Mouse (Mus musculus): ENCODE measurements around the gene Kcnip1.

Kcnip1 gene

DNA sequence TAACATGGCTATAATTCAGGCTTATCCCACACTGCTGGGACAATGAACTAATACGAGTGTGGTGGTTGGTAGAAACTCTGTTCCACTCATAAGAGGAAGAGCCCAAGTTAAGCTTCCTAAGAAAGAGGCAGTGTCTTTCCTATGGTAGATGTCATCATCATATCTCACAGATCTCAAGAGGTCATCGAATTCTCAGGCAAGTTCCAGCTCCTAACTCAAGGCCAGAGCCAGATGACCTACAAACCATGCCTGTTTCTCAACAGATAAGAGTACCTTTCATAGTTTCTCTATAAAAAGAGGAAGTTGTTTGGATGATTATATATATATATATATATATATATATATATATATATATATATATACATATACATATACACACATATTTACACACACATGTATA, 6.4 kb downstream of the Kcnip1 start:
- DNase-seq (ENCODE audit: low read depth, low spot score) = no peak

DNA sequence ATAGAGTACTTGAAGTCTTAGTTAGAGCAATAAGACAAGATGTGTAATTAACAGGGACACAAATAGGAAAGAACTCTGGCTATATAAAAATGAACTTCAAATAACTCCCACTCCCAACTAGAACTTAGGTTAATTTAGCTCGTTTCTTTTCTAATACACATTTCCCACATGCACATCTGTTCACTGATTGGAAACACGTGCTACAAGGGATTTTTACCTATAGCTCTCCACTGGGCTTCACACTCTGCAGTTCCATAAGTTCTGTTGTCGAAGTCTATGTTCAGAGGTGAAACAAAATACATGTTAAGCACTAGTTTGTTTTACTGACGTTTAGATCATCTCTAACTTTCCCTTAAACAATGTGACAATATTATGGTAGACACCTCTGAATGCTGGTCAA, 12.8 kb downstream of the Kcnip1 start:
- no peak for DNase-seq (ENCODE audit: low read depth, low spot score)

DNA sequence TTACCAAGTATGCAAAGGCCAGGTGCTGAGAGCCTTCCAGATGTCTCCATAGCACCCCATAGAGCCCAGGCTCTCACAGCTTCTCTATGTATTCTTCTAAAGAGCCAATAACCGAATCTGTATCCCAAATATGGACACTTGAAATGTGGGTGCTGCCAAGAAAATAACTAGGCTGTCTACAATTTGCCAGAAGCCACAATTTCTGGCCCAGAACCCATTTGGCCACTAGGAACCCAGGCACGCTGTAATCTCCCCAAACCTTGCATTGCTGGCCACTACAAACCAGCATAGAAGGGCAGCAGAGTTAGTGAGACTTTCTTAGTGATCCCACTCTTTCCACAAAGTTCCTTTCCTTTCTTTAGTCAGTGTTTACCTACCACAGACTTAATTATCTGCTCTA, 17.8 kb downstream of the Kcnip1 start:
- DNase-seq (ENCODE audit: low read depth, low spot score) = no peak

DNA sequence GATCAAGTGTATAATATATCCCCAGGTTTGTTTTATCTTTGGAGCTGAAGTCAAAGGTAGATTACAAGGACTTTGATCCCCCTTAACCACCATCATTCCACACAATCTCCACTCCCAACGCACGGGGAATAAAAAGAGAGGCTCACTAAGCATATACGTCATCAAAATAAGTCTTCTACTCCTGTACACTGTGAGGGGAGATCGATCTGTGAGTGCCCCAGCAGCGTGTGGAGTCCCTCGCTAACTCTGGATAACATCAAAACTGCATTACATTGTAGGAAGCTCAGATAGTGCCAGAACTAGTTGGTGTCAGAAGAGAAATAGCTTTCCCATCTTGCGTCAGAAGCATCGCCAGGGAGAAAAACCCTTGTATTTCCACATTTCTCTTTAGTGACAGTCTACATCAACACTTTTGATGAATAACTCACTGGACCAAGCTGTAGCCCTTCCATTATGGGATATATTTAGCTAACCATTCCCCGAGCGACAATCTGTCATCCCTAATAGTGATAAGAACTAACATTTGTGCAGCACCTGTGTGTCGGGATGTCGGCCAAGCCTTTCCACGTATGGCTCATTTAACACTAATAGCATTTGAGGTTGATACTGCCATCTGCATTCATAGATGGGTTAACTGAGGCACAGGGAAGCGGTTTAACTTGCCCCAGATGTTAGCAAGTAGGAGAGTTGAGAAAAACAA, 18.5 kb downstream of the Kcnip1 start:
- no peak for DNase-seq (ENCODE audit: low read depth, low spot score)

DNA sequence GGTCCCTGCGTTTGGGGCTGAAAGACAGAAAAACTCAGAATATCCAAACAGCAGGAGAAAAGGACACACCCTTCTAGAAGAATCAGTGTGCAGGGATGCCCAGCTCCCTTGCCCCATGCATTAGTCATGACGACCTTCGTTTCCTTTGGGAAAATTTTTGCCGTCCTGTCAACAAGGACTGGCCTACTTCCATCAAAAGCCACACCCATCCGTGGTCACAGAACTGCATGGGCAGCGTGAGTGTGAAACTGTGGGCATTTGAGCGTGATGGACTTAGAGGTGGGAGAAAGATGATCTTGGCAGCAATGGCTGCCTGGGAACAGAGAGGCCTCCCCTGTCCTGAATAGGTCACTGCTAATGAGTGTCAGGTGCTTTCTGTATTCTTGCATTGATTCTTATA, 20.8 kb downstream of the Kcnip1 start:
- DNase-seq (ENCODE audit: low read depth, low spot score) = no peak

DNA sequence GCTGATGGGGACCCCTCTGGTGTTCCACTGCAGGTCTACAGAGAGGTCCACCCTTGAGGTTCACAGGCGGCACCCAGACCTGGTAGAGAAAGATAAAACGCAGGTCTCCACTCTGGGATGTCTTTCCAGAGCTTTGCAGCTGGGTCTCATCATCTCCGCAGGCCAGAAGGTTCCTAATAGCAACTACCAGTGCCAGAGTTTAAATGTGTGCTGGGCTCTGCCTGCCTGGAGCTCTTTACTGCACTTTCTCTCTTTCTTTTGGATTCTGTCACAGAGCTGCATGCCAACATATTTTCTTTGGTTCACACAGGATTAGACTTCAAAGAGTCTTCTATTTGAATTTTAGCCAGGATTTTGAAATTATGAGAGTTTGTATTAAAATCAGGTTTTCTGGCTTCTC, 23.8 kb downstream of the Kcnip1 start:
- no peak for DNase-seq (ENCODE audit: low read depth, low spot score)

DNA sequence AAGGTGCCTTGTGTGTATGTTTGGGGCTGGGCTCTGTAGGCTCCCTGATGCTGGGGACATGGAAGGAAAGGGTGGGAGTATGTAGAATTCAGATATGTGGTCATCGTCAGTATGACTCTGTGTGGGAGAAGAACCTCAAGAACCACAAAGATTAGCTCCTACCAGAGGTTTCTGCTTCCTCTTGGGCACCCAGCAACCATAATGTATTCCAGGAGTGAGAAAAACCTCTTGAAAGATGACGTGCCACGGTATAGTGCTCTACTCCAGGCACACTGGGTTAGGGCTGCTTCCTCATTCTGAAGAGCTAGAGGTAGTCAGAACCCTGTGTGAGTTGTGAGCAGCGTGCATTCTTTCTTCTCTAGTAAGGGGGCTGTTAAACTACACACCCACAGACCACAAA, 25.2 kb downstream of the Kcnip1 start:
- no peak for DNase-seq (ENCODE audit: low read depth, low spot score)

DNA sequence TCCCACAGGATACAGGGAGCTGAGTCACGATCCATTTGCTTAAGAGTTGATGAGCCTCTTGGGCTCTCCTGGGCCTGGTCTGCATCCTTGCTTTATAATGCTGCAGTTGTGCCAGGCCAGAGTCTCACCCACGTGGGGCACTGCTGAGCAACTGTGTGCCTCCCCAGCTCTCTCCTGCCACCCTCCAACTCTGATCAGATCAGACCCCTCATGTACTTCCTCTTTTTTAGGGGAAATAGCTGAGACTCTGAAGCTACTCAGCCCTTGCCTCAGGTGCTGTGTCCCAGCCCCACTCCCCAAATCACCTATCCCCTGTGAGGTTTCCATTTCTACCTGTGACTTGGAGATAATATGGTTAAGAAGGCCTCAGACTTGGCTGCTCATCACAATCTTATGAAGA, 27.6 kb downstream of the Kcnip1 start:
- DNase-seq (ENCODE audit: low read depth, low spot score) = no peak

DNA sequence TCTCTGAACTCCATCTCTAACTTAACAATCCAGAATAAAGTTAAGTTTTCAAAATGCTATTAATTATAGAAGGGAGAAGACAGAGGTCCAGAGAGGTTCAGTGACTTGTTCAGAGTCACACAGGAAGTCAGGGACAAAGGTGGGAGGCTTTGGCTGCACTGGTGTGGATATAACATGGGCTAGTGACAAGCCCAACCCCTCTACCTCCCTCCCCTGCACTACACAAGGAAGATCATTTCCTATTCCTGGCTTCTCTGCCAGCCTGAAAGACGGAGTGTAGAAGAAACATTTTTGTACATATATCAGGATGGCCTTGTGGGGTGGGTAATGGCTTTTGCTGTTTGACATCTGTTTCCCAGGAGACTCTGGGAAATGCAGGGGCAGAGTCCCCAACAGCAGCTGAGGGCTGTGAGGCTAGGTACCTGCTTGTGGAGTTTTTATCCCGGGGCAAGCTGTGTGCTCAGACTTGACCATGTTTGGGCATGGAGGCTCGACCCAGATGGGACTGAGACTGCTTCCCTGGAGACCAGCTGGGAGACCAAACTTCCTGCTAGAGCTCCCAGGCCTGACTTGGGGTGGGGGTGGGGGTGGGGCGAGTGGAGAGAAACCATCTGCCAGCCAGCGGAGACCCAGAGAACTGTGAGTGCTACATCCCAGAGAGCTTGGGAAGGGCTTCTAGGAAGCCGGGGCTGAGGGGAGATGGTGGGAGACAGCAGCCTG, 30.1 kb downstream of the Kcnip1 start, which contains the start of gene Kcnmb1:
Kcnmb1 (plus strand) TSS at position 326 of the 720 bp plus-strand sequence.
- DNase-seq (ENCODE audit: low read depth, low spot score) = no peak

DNA sequence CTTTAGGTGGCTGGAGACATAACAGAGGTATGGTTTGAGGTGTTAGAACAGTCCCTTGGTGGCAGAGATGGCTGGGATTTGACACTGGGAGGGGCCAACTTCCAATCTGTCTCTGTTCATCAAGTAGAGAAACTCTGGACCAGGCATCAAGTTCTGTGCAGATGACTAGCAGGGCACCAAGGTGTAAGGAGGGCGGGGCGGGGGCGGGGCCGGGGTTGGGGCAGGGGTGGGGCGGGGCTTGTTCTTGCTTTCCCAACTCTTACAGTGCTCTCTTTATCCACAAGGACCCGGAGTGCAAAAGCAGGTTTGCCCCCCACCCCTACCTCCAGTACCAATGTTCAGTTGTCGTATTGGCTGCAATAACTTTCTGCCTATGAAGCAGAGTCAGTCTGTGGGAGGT, 30.8 kb downstream of the Kcnip1 start:
- DNase-seq (ENCODE audit: low read depth, low spot score) = no peak

DNA sequence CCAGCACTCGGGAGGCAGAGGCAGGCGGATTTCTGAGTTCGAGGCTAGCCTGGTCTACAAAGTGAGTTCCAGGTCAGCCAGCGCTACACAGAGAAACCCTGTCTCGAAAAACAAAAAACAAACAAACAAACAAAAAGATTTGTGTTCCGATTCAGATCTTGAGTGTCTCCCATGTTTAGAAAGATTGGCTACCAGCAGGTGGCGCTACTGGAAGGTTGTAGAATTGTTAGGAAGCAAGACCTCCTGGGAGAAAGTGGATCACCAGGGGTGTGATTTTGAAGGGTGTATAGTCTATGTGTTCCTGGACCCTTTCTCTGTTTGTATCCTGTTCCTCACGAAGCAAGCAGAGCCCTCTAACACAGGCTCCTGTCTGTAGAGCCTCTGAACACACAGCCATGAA, 34.2 kb downstream of the Kcnip1 start:
- DNase-seq (ENCODE audit: low read depth, low spot score) = no peak

DNA sequence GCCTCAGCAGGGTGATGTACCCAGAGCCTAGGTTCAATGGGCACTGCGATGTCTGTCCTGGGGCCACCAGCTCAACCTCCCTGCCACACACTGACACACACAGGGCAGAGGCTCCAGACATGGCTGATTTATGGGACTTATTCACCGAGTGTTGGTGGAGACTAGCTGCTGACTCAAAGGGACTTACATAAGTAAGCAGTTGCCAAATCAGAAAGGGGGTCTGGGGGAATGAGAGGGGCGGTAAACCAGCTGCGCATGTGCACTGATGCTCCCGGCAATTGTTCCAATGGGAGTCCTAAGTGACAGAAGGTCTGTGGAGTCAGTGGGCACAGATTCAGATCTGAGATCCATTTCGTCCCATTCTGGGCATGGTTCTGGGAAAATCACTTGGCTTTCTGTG, 35.4 kb downstream of the Kcnip1 start:
- DNase-seq (ENCODE audit: low read depth, low spot score) = no peak

DNA sequence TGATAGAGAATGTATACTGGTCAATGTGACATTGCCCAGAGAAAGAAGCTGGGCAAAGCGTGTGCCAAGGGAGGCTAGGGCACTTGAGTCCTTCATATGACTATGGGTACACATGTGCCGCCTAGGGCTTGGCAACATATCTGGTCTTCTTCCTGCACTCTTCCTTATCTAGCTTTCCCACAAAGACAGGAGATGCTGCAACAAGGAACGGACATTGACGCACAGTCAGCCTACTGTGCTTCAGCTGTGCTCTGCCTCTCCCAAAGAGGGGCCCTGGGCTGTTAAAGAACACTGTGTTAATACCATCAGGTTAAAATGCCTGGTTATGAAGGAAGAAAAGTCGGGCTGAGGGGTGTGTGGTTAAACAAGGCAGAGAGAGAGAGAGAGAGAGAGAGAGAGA, 36.3 kb downstream of the Kcnip1 start:
- DNase-seq (ENCODE audit: low read depth, low spot score) = no peak

DNA sequence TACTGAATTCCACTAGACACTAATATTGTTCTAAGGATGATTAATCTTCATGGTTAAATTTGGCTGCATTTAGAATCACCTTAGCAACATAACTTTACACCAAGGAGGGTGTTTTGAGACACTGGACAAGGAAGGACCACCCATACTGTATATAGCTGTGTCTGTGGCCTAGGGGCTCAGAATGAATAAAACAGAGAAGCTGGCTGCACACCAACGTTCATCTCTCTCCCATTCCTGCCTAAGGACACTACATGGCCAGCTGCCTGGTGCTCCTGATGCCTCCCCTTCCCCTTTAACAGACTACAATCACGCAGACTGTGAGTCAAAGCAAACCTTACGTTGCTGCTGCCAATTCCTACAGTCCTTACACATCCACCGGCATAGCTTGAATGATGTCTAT, 37.0 kb downstream of the Kcnip1 start:
- DNase-seq (ENCODE audit: low read depth, low spot score) = no peak

DNA sequence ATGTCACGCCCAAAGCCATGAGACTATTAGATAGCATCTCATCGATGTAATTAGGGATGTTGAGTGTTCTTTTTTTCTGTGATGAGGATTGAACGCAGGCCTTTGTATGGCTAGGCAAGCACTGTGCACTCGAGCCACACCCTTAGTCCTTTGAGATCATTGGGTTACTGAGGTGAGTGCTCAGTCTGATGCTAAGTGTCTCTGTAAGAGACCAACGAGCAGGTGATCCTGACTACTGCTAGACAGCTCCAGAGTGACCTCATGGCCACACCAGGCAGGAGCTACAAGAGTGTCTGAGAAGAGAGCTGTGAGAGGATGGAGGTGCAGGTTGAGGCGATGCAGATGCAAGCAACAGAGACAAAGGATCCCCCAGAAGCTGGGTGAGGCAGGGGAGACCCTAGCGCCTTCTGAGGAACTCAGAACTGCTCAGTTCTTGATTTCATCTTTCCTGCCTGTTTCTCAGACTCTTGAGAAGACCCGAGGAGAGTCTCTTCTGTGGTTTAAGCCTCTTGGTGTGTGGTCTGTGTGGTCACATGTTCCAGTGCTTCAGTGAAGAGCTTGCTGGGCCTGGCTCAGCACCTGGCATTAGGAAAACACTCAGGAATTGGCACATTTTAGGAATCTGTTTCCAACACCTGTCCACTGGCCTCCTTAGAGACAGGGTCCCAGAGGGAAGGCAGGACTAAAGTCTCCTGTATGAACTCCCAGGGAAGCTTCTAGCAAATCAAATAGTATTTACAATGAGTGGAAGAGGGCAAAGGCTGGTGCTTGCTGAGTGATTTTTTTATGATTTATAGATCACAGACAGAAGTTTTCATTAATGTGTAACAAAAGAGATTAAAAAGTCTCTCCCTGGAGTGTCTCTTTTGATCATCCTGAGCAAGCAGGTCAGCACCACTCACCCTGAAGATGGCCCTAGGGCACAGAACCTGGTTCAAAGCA, 41.0 kb downstream of the Kcnip1 start:
- no peak for DNase-seq (ENCODE audit: low read depth, low spot score)

DNA sequence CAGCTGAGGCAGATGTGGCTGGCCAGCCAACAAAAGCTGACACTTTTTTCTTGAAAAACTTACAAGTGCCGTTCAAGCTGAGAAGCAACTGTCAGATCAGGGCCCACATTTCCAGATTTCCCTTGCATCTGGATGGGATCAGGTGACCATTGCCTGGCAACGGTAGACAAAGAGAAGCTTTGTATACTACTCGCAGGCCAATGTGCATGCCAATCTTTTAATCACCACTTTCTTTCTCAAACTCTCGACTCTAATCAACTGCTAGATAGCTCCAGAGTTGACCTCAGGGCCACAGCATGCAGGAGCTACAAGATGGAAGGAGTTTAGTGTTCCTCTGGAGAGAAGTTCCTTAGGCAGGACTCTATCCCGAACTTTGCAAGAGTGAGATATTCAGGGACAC, 41.8 kb downstream of the Kcnip1 start:
- DNase-seq (ENCODE audit: low read depth, low spot score) = no peak

DNA sequence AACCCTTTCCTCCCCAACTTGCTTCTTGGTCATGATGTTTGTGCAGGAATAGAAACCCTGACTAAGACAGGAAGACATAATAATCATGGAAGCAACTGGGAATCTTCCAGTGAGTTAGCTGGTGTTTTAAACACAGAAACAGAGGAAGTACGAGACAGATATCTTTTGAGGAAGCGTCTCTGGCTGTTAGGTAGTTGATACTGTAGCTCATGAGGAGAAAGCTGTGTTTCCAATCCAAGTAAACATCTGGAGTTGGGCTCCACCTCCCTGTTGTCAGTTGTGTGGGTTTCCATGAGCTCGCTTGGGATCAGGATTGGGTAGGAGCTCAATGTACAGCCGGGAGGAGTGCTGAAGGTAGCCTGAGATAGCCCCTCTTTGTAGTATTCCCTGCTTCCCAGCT, 46.5 kb downstream of the Kcnip1 start:
- DNase-seq (ENCODE audit: low read depth, low spot score) = no peak

DNA sequence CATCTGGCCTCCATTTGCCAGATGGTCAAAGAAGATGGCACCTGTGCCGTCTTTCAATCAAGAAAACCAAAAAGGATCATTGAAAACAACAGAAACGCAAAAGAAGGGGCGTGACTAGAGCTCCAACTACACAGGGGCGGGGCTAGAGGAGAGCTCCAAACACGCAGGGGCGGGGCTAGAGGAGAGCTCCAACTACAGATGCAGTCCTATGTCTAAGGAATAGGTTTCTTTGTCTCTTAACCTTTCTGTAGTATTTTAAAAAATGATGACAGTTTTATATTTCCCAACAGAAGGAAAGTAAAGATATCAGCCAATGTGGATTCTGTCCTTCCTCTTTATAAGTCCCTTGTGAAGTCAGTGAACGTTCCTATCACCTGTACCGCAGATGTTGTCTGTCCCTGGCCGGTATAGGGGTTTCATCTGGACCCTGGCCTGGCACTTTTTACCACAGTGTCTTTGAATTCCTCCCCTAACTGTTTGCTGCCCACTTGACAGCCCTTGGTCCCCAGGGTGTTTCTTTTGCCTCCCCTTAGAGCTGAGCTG, 48.1 kb downstream of the Kcnip1 start:
- no peak for DNase-seq (ENCODE audit: low read depth, low spot score)

DNA sequence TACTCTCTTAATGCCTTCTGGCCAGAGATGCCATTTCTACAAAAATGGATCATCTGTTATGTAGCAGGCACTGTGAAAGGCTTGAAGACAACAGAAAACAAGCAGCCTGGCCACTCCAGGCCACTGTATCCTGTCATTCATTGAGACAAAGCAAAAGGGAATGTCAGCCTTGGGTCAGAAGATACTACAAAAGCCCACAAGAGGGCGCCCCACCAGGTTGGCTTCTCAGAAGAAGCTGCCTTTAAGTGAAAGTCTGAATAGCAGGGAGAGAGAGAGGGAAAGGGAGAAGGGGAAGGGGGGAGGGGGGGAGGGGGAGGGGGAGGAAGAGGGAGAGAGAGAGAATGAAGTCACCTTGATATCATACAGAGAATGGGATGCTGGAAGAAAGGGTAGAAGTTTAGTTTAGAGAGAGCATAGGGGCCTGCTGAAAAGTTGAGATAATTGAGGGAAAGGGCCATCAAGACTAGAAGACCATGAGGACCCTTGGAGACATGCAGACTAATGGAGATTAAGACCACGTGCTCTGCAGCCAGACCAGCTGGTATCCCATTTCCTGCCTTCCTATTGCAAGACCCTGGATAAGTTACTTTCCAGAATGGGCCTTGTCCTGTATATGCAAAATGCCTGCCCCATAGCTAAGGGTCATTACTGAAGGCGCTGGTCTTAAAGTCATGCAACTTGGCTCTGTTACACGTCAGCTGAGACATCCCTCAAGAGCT, 48.7 kb downstream of the Kcnip1 start:
- no peak for DNase-seq (ENCODE audit: low read depth, low spot score)

DNA sequence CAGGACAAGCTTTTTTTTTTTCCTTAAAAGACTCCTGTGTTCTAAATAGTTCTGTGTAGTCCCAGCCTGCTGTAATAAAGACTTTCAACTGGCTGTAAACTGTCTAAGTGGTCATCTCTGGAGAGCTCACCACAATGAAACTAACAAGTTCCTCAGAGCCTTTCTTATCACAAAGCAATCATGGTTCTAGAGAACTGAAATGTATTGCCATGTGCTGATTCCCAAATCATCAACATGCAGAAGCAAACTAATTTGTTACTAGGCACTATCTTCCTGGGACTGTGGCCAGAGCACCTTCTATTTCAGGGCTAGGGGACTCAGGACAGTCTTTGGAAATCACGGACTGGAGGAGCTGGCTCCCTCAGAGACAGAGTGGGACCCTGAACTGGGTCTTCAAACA, 49.4 kb downstream of the Kcnip1 start:
- DNase-seq (ENCODE audit: low read depth, low spot score) = no peak

DNA sequence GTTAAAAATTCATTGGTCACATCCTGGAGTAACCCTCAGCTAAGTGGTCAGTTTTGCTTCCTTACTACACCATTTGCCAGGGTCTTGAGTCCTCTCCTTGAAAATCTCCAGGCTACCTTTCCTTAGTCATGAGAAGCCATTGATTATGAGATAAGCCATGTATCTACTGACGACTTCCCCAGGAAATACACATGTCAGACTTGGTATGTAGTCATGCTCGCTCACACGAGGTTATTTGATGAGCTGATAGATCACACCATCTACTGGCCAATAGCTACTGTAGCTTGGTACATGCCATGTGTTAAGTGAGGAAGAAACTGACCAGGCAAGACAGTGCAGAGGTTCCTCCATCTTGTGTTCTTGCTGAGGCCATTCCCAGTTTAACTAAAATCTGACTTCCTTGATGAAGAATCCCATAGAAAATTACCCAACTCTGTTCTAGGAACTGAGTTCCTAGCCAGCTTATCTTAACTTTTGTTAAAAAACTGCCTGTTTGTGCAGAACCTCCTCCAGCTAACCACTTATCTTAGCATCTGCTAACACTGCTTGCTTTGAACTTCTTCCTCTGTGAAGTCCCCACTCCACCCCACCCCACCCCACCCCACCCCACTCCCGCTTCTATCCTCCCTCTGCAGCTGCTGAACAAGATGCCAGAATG, 53.4 kb downstream of the Kcnip1 start:
- DNase-seq (ENCODE audit: low read depth, low spot score) = no peak

Measured in retina, adult 2 months (tissue).